Comparison of ENCODE assay signal across 21 mouse cellular contexts in the genomic region with DNA sequence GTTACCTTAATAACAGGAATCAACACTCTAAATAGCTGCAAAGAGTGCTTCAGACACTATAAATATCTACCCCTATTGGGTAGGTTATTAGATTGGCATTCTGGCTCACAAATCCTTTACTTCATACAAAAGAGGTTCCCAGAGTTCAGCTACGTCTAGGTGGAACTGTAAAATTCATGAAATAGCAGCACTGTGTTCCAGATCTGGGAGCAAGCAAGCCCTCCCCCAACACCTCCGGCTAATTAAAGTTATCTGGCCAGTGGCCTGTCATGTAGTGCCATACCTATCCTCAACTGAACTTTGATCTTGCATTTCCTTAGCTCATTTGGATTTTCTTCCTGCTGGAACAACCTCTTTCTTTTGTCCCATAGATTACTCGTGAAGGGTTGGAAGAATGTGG.
A peak's percentile ranks its signal among the peaks of the same experiment; 100 is the strongest.
DNase-seq lines count a peak whose midpoint lies in the region; ATAC-seq and TF ChIP-seq lines count a peak whose summit lies in the region.
"Had no signal": no experiment of that assay in that cellular context is flagged by ENCODE, and none has a peak within 500 bp of the region (broad histone marks: within the 10 kb centered on the region; RNA-seq: fewer than 3 reads in every experiment).

No protein-coding gene starts in this region.

- H3K4me3 ChIP-seq in kidney, adult 2 months (ENCODE audit: insufficient read depth, low read depth, low read length) = no peak overlapping the region
- no peak overlapping the region for H3K4me3 ChIP-seq in heart, embryonic 15.5 days
- H3K4me3 ChIP-seq in forebrain, embryonic 12.5 days (replicated peaks) = no peak overlapping the region
- H3K4me3 ChIP-seq: embryonic facial prominence, embryonic 15.5 days; erythroblast, embryonic 14.5 days; forebrain, embryonic 10.5 days; hindbrain, embryonic 15.5 days had no signal

- 29% methylated on average over 3 of the region's 3 CpGs for WGBS in kidney, adult 2 months
- WGBS in heart, embryonic 15.5 days = 30% methylated on average over 3 of the region's 3 CpGs
- 50% methylated on average over 3 of the region's 3 CpGs for WGBS in forebrain, embryonic 12.5 days

- TF ChIP-seq POLR2A in kidney, adult 2 months (IDR thresholded peaks at IDR 0.05; ENCODE audit: low read depth, low read length) = no peak

- intact Hi-C loops in heart, postnatal 36 days (cut with DNase I) = loop anchor here (5.0 kb wide), 2 partner anchors 350 to 1175 kb away; no protein-coding TSS in a partner anchor

- no peaks in the 10 kb centered on the region for H3K27me3 ChIP-seq in kidney, adult 2 months (replicated peaks; ENCODE audit: control insufficient read depth, insufficient read depth, low read length)
- H3K27me3 ChIP-seq in heart, embryonic 15.5 days = no peaks in the 10 kb centered on the region
- H3K27me3 ChIP-seq in forebrain, embryonic 12.5 days = no peaks in the 10 kb centered on the region
- H3K27me3 ChIP-seq: embryonic facial prominence, embryonic 15.5 days; hindbrain, embryonic 15.5 days had no signal

- H3K4me2 ChIP-seq in heart, embryonic 15.5 days = no peak overlapping the region
- H3K4me2 ChIP-seq in forebrain, embryonic 12.5 days = no peak overlapping the region
- H3K4me2 ChIP-seq: embryonic facial prominence, embryonic 15.5 days; hindbrain, embryonic 15.5 days had no signal

- TF ChIP-seq CTCF in kidney, adult 2 months (conservative IDR thresholded peaks at IDR 0.05; ENCODE audit: insufficient read depth, insufficient read length, low read depth, low read length) = no peak

- no peaks in the 10 kb centered on the region for H3K36me3 ChIP-seq in kidney, adult 2 months (ENCODE audit: control insufficient read depth, insufficient read depth, low read length)
- no peaks in the 10 kb centered on the region for H3K36me3 ChIP-seq in heart, embryonic 15.5 days
- H3K36me3 ChIP-seq in forebrain, embryonic 12.5 days (replicated peaks) = no peaks in the 10 kb centered on the region
- H3K36me3 ChIP-seq: embryonic facial prominence, embryonic 15.5 days; forebrain, embryonic 10.5 days; hindbrain, embryonic 15.5 days had no signal

- H3K9me3 ChIP-seq in heart, embryonic 15.5 days (replicated peaks) = no peaks in the 10 kb centered on the region
- no peaks in the 10 kb centered on the region for H3K9me3 ChIP-seq in forebrain, embryonic 12.5 days
- H3K9me3 ChIP-seq: embryonic facial prominence, embryonic 15.5 days; forebrain, embryonic 10.5 days; hindbrain, embryonic 15.5 days had no signal

- DNase-seq in heart, adult 18-20 months = peak; percentile 36 to 53
- no peak for DNase-seq in heart, postnatal 36 days
- peak; percentile 3 for DNase-seq in kidney, adult 2 months
- DNase-seq in kidney, postnatal 4 days = no peak
- DNase-seq in heart, postnatal 4 days = peak; percentile 12
- DNase-seq in urinary bladder, postnatal 36 days (ENCODE audit: low spot score in 2 of 2) = no peak
- DNase-seq: adrenal gland, postnatal 10 days; cerebellum, adult 11 months; cerebellum, adult 9-10 months; cerebellum, postnatal 25 days; gastrocnemius, postnatal 25 days; kidney, adult 11 months; kidney, postnatal 10 days had no signal

- ATAC-seq in heart, embryonic 15.5 days (replicated peaks; ENCODE audit: insufficient number of reproducible peaks, insufficient read depth, low FRiP score, low read depth) = peak; percentile 18; the same call in 1 of the 2 replicates
- ATAC-seq in forebrain, embryonic 12.5 days (ENCODE audit: low FRiP score) = no peak
- ATAC-seq: forebrain, embryonic 16.5 days; inflammation-experienced regulatory T-cells, adult 6 months had no signal

- H3K4me1 ChIP-seq in kidney, adult 2 months (ENCODE audit: control insufficient read depth, insufficient read depth, low read length) = no peaks in the 10 kb centered on the region
- H3K4me1 ChIP-seq in heart, embryonic 15.5 days (replicated peaks) = peaks cover 7% of the 10 kb centered on the region
- H3K4me1 ChIP-seq in forebrain, embryonic 12.5 days = no peaks in the 10 kb centered on the region
- H3K4me1 ChIP-seq: embryonic facial prominence, embryonic 15.5 days; hindbrain, embryonic 15.5 days had no signal

- H3K27ac ChIP-seq in kidney, adult 2 months (ENCODE audit: insufficient read depth, low read depth, low read length) = no peak overlapping the region
- H3K27ac ChIP-seq in heart, embryonic 15.5 days = peak overlapping the region; percentile 51
- H3K27ac ChIP-seq in forebrain, embryonic 12.5 days = no peak overlapping the region
- H3K27ac ChIP-seq: embryonic facial prominence, embryonic 15.5 days; forebrain, embryonic 10.5 days; hindbrain, embryonic 15.5 days had no signal

- H3K9ac ChIP-seq in heart, embryonic 15.5 days = no peak overlapping the region
- no peak overlapping the region for H3K9ac ChIP-seq in forebrain, embryonic 12.5 days
- H3K9ac ChIP-seq: embryonic facial prominence, embryonic 15.5 days; hindbrain, embryonic 15.5 days had no signal

Comparison
In these comparisons a context has a peak if more than half of its experiments do, and no peak if none do; other contexts are left out.
1. DNase-seq: peak in heart, adult 18-20 months (2 of 2), kidney, adult 2 months (single experiment) and heart, postnatal 4 days (single experiment); none in heart, postnatal 36 days (0 of 2), kidney, postnatal 4 days (0 of 2) and urinary bladder, postnatal 36 days (0 of 2).